Mouse (Mus musculus): ENCODE measurements around the gene Ms4a7.
A peak's percentile ranks its signal among the peaks of the same experiment; 100 is the strongest.
"Not testable (repeated sequence)": the region's sequence is repeated elsewhere in the genome, so short reads cannot be mapped to it uniquely, and the experiment has no call there.

Ms4a7 gene

DNA sequence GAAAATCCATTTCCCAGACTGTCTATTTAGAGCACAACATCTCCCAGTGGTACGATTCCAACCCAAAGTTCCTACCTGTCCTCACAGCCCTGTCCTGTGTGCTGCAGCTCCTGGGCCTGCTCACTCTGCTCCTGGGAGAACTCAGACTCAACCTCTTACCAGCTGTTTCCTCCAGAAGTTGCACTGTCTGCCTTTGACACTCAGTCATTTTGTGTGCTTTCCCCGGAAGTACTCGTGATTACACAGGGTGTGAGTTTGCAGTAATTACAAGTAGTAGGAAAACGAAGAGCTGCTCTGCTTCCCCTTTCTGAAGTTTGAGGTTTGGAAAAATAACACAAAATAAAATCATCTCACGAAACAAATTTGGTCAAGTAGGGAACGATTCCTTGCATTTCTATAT lies at the start of gene Ms4a7:
Ms4a7 (minus strand) TSS at position 215 of the 400 bp plus-strand sequence.
- no peak for DNase-seq (ENCODE audit: low read depth, low spot score)

DNA sequence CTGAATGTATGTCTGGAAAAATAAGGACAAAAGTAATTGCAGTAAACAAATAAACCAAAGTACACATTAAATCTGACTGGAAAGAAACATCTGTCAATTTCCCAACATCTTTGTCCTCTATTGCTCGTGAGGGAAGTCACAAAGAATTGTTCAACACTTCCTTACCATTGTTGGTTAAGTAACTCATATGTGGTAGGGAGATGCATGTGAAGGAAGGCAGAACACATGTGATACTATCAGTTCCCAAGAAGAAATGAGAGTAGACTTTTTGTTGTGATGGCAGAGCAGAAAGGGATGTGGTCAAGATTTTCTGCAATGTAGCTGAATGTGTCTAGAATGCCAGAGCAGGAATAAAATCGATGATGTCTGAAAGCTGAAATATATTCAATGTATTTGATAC lies 40.5 kb upstream of the Ms4a7 start:
- DNase-seq (ENCODE audit: low read depth, low spot score) = no peak

DNA sequence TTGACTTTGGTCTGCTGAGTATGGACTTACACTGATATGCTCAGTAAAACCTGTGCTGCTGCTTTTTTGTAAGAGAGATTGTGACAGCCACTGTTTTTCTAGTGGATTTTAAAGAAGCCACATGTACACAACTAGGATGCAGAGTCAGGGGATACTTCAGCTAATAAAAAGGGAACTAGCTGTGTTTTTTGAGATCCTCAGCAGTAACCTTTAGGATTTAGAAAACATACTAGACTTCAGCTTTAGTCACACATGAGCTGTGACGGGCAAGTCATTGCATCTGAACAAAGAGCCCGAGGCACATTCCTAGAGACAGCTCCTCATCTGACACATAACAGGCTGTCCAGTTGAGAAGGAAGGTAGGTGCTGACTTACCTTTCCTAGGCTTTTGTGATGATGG lies 39.3 kb upstream of the Ms4a7 start, which contains the start of gene Ms4a4a:
Ms4a4a (plus strand) TSS at position 251 of the 400 bp plus-strand sequence.
- no peak for DNase-seq (ENCODE audit: low read depth, low spot score)

DNA sequence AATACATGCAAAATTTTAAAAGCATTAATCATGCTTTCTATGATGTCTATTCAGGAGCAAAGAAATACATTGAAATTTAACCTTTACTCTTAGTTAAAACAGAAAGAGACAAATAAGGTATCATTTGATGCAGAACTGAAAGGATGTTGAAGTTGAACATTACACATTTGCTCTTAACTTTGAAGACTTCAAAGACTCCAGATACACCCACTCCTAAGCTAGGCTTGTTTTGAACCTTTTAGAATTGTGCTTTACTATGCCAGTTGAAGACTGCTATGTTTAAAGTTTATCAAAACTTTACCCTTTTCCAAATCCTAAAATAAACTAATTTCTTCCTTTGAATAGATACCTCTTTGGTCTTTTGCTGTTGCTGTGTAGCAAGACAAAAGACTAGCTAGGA lies 35.2 kb upstream of the Ms4a7 start:
- no peak for DNase-seq (ENCODE audit: low read depth, low spot score)

DNA sequence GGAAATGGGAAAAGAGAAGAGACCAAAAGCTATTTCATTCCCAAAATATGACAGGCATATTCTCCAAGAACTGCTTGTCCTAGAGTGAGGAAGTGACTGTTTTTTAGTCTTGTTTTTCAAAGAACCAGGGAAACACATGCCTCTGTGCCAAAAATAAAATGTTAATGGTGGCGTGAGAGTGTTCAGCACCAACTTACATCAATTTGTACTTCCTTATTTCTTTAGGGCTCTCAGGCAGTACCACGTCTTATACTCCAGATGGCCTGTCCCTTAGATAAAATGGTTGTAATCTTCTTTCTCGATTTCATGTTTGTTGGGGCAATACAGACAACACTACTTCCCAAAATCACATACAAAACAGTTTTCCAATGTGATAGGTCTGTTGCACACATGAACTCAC lies 32.4 kb upstream of the Ms4a7 start:
- DNase-seq (ENCODE audit: low read depth, low spot score) = no peak

DNA sequence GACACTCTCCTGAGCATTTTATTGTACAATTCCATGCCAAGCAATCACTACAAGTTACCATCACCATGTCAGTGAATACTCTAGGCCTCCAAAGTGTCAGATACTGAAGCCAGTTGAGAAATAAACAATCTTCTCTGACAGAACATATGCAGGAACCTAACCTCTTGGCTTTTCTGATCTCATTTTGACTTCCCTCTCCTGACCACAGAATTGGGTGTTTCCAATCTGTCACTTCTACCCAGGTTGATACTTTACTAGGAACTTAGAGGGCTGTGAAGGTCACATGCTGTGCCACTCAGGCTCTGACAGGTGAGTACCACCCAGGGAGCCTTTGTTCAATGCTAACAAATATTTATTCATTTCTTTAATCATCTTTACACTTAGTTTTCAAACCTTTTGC lies 26.1 kb upstream of the Ms4a7 start:
- DNase-seq (ENCODE audit: low read depth, low spot score) = no peak

DNA sequence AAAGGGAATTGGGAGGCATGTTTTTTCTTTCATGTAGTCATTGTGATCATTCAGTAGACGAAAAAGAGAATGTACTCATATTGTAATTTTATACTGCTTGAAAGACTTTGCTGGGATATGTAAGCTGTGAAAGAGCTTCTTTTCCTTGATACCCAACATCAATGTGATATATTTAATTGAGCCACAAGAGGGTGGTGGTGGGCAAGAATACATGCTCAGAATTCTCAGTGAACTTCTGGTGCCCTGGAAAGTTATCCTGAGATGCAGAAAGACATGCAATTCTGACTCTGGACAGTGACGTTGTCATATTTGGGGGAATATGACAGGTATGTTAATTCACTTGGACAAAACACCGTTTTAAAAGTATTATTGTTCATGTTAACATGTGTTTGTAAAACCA lies 24.2 kb upstream of the Ms4a7 start:
- no peak for DNase-seq (ENCODE audit: low read depth, low spot score)

DNA sequence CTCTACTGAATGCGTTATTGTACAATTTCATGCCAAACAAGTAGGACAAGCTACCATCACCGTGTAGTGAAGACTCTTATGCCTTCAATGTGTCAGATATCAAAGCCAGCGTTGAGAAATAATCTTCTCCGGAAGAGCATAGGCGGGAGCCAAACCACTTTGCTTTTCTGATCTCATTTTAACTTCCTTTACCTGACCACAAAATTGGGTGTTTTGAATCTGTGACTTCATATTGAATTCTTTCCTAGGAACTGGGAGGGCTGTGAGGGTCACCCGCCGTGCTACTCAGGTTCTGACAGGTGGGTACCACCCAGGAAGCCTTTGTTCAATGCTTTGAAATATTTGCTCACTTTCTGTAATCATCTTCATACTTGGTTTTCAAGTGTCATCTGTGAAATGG lies 19.8 kb upstream of the Ms4a7 start:
- DNase-seq (ENCODE audit: low read depth, low spot score) = no peak

DNA sequence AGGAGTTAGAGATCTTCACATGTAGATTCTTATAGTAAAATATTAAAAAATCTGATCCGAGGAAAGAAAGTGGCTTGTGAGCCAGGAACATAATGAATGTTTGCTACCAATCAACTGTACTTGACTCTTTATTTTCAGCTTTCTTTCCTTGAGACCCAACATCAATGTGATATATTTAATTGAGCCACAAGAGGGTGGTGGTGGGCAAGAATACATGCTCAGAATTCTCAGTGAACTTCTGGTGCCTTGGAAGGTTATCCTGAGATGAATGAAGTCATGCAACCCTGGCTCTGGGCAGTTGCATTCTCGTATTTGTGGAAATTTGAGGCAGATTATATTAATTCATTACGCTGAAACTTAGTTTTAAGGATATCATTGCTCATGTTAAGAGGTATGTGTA lies 15.9 kb upstream of the Ms4a7 start:
- DNase-seq (ENCODE audit: low read depth, low spot score) = no peak

DNA sequence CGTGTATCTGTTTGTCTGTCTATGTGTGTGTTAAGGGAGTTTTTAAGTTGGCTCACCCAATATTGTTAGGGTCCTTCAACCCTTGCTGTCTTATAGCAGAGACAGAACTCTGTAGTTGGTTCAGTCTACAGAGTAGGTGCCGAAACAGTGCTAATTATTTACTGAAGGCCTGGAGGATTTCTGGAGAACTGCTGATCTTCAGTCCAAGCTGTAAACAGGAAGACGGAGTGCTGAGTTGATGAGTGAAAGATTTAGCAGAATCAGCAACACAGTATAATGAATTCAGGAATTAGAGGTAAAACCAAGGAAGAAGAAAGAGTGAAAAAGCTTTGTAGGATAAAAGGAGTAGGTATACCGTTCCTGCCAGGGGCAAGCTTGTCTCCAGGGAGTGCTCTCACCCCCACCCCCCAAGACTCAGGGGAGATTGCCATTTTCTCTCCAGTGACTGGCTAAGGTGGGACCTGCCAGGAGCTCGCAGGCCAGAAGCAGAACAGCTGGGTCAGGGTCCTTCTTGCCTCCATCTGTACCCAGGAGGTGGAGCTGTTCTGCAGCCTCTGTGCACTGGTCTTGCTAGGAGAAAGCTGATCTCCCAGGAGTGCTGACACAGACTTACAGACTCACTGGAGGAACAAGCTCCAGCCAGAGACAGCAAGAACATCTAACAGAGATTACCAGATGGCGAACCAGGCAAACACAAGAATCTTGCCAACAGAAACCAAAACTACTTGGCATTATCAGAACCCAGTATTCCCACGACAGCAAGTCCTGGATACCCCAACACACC lies 13.9 kb upstream of the Ms4a7 start:
- DNase-seq (ENCODE audit: low read depth, low spot score) = peak; percentile 11

DNA sequence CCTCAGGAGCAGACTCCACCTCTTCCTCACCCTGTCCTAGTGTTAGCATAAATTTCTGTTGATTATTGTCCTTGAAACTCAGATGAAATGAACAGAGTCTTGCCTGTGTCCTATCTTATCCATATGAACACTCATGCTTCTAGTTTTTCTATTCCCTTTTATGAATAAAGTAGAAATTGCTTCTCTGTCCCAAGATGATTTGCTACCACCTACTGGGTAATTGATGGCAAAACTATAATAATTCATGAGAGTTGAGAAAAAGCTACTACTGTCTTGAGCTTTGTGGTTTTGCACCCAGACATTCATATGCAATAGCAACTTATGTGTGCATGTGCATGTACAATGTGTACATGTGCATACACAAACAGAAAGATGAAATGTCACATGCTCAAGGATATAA lies 8.0 kb upstream of the Ms4a7 start:
- DNase-seq (ENCODE audit: low read depth, low spot score) = no peak

DNA sequence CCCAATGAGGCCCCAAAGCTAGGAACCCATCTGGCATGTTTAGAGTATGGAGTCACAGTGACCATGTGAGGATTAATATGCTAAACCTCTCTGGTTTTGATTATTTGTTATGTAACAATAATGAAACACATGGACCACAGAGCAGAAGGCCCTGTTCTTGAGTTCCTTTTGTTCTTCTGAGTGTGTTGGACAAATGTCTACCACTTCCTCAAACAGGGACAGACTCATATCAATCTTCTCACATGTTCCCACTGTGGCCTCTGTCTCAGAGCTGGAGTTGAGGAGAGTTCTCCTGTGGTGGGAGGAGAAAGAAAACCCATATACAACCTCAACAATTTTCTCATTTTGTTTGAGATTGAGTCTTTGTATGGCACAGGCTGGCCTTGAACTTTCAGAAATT lies 7.2 kb upstream of the Ms4a7 start:
- no peak for DNase-seq (ENCODE audit: low read depth, low spot score)

DNA sequence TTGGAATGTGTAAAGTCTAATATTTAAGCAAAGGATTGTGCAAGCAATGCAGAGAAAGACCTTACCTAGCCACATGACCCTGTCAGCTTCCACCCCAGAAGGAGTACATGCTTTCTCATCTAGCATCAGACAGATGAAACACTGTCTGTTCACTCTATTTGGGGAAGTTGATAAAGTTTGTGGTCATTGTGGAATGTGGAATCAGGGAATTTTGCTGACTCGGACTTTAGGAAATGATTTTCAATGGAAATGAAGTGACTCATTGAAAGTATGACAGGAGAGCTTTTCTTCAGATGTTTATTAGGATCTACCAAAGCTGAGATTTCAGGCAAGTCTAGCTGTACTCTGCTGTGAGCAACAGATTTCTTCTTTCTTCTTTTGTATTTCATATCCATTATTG lies 14.8 kb downstream of the Ms4a7 start:
- DNase-seq (ENCODE audit: low read depth, low spot score) = no peak

DNA sequence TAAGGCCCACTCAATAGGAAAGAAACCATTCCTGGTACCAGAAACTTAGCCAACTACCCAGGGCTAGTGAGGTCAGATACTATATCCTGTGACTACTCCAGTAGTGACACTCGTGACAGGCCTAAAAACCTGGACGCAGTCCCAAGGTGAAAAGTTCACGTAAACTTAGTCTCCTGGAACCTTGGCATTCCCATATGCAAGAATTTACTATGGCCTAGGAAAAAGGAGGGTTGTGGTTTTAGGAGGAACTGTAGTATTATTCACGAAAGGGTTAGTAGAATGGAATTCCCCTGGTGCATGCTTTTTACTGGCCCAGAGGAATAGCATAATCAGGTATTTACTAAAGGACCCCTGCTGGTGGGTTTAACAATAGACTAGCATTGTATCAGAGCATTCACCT lies 19.2 kb downstream of the Ms4a7 start:
- no peak for DNase-seq (ENCODE audit: low read depth, low spot score)

DNA sequence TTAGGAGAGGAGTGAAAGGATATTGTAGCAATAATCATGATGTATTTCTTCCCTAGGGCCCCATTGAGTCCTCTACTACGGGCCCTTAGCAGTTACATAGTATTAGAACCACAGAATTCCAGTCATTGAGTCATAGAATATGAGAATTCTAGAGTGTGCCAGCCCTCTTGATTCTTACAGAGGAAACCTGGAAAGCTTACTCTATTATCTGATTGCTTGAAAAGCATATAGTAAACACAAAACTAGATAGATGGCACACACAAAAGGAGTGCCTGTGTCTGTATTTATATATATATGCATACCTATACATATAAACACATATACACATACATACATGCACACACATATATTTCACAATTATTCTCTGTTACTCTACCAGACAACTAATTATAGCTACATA lies 21.6 kb downstream of the Ms4a7 start, which contains the start of gene Ms4a14:
Ms4a14 (minus strand) TSS at position 101 of the 400 bp plus-strand sequence.
- no peak for DNase-seq (ENCODE audit: low read depth, low spot score)

DNA sequence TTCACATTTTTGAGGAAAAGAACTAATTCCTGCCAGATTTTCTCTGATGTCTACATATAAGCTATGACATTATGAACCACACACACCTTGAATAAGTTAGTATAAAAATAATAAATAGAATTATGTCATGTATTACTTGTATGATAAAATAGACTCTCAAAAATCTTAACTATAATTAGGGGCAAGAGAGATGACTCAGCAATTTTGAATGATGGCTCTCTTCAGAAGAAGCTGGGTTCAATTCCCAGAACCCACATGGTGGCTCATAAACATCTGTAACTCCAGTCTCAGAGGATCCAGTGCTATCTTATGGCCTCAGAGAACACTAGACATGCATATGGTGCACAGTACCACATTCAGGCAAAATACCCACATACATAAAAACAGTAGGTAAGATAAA lies 27.1 kb downstream of the Ms4a7 start:
- no peak for DNase-seq (ENCODE audit: low read depth, low spot score)

DNA sequence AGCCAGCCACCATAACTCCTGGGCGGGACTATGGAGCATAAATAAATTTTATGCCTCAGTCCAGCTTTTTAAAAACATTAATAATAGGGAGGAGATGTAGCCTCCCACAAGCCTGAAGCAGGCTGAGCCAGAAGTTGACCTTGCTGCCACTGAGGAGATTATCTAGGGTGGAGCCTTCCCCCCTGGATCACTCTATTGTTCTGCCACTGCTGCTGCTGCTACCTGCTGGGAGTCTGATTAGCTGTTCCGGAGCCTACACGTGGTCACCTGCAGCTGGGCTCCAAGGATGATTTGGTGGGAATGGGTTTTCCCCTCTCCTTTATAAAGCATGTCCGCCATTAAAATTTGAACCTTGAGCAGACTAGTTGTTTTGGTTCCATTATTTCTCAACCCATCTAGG lies 36.4 kb downstream of the Ms4a7 start:
- not testable (repeated sequence) for DNase-seq (ENCODE audit: low read depth, low spot score)

DNA sequence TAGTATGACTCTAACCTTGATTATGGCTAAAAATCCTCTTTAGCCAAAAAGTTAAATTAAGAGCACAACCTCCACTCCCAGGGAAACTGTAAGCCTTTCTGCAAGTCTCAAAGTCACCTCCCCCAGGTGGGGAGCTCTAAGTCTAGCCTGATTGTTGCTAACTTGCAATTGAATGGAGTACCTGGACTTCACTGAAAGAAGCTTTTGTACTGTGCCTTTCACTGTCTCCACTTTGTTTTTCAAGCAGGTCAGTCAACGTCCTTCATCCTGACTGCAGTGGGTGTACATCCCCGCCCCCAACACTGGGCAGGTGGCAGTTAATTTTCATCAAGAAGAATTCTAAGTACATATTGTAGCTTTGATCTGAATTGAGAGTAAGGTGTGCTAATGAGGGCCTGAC lies 37.0 kb downstream of the Ms4a7 start:
- DNase-seq (ENCODE audit: low read depth, low spot score) = no peak

DNA sequence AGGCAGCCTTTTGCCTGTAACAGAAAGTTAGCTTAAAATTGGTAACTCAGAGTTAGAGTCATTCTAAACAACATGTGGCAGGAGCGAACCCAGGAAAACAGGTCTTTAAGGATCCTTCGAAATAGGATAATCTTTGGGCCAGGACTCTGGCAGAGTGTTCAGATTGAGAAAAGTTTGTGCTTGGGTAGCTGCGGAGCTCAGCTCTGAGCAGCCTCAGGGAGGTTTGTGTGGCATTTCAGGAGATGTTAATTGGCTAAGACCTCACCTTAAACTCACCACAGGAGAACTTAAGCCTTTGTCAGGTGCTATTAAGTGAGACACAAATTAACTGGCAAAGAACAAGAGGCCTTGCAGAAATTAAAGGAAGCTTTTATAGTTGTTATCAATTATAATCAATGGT lies 42.3 kb downstream of the Ms4a7 start:
- not testable (repeated sequence) for DNase-seq (ENCODE audit: low read depth, low spot score)

DNA sequence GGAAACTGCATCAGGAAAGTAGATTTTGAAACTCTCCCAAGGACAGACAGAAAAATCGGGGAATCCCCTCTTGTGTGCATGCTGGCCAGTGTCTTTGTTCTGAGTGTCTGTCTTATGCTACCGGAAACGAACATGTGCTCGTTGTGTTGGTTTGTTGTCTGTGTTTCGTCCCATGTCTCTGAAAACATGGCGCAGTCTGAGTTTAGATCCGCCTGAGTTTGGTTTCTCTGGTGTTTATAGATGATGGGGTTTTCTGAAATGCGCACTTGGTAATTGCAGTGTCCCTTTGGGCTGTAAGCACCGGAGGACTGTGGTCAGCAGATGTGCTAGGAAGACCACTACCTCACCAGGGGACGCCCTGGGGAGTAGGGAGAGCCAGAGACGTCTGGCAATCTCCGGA lies 43.0 kb downstream of the Ms4a7 start:
- peak; percentile 6 for DNase-seq (ENCODE audit: low read depth, low spot score)

DNA sequence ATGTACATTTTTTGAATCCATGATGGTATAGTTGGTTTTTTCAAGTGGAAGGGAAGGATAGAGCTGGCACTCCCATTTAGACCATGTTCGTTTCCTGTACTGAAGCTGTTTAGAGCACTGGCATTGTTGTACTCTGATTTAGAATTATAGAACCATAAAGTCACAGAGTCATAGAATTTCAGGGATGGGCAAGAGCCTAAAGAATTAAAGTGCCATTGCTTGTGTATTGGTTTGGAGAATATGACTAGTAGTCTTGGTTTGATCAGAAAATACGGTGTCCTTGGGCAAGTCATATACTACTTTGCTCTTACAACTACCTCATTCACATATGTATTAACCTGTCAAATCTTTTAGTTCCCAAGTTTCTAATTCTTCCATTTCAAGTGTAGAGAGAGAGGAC lies 52.2 kb downstream of the Ms4a7 start, which contains the start of gene Ms4a5:
Ms4a5 (minus strand) TSS at position 101 of the 400 bp plus-strand sequence.
- no peak for DNase-seq (ENCODE audit: low read depth, low spot score)

DNA sequence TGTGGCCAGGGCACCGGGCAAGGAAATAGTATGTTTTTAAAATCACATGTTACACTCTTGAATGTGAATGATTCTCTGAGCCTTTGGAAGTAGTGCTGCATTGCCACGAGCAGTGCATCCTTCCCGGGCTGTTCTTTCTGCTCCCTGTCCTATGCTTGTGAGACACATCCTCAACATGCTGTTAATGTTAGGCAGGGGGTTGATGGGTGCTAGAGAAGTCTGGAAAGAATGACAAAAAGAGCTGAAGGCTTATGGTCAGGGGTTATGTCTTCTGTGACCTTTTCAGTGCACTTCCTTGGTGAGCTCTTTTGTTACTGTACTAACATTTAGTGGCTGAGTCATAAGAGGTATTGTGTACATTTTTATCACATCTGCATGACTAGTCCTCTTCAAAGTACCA lies 55.7 kb downstream of the Ms4a7 start:
- DNase-seq (ENCODE audit: low read depth, low spot score) = no peak

DNA sequence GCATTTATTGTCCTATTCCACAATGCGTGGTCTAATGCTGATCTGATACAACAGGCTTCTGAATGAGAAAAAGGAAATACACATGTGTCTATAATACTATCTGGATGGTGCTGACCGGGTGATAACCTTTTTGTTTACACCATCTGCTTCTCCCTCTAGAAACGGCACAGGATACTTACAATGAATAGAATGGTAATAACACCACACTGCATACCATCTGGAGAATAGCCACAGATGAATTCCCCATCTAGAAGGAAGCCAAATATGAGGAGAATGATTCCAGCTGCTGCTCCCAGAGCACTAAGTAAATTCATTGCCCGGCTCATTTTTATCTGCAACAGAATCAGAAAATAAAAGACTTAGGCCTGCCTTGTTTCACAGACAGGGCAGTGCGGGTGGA lies 59.5 kb downstream of the Ms4a7 start:
- no peak for DNase-seq (ENCODE audit: low read depth, low spot score)
